Mouse (Mus musculus) heart, postnatal 4 days (tissue): ENCODE results near the gene Acbd6. TPM values are rescaled to one million over a fixed set of nuclear protein-coding genes. Genes with fewer than 3 reads are reported as not detected.

ENCODE experiments used
- DNase-seq: peaks from one replicate; pipeline ENCODE4 v3.0.0; 2021
- total RNA-seq, 2 experiments: library from RNA; stranded (reverse); gene quantifications; 2 replicates each; pipeline ENCODE4 v1.2.3; 2021

Gene Acbd6
- total RNA-seq, 2 experiments from 2014 or later = 66.1 to 67.6 TPM

DNA sequence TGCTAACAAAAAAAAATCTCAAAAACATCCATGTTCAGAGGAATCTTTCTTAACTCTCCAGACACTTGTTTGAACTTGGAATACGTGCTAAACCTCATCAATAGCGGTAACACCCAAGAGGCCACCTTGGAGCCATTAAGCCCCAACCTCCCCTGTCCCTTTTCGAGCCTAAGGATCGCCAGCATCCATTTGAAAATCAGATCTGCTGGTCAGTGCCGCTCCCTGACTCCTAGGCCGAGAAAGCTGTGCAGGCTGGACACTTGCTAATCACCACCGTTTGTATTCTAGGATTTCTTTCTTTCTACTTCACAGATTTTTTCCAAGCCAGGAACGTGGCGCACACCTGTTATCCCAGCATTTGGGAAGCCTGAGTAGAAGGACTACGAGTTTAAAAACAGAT is 169.9 kb downstream of the Acbd6 start:
- DNase-seq = no peak

DNA sequence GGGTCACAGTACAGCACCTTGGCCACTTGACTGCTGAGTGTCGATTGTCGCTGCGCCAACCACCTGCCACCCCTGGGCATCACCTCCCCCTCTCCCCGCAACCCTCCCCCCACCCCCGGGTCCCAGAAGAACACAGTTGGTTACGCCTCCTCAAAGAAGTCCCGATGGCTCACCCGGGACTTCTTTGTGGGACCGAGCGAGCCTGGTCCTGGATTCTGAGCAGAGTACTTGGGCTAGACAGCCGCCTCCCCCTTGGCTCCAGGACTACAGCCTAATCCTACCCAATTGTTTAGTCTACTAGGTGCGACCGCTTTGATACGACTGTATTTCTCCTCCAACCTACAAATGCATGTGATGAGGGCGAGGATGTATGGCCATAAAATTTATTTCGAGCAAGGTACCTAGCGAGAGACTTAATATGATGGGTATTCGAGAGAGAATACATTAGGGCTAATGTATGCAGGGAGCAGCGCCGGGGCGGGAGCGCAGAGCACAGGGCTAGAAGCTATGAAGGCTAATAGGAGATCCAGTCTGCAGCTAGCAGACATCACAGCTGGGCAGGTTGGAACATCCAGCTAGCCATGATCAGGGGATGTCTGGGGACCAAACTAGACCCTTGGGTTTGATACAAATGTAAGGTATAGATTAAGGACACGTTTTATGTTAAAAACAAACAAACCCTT is 171.3 kb downstream of the Acbd6 start:
- DNase-seq = no peak

DNA sequence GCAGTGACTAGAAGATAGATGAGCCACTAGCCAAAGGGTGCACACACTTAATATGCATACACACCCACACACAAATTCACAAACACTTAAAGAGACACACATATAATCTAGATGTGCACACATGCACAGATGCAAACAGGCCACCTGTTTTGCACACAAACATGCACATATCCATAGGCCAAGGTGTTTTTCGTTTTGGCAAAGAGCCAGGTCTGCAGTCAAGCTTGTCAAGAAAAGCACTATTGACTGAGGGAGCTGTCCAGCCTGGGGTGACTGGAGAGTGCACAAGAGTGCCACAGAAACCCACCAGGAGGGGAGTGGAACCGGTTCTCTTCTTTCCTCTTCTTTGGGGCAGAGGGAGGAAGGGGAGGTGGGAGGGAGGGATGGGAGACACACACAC is 173.2 kb downstream of the Acbd6 start:
- DNase-seq = no peak

DNA sequence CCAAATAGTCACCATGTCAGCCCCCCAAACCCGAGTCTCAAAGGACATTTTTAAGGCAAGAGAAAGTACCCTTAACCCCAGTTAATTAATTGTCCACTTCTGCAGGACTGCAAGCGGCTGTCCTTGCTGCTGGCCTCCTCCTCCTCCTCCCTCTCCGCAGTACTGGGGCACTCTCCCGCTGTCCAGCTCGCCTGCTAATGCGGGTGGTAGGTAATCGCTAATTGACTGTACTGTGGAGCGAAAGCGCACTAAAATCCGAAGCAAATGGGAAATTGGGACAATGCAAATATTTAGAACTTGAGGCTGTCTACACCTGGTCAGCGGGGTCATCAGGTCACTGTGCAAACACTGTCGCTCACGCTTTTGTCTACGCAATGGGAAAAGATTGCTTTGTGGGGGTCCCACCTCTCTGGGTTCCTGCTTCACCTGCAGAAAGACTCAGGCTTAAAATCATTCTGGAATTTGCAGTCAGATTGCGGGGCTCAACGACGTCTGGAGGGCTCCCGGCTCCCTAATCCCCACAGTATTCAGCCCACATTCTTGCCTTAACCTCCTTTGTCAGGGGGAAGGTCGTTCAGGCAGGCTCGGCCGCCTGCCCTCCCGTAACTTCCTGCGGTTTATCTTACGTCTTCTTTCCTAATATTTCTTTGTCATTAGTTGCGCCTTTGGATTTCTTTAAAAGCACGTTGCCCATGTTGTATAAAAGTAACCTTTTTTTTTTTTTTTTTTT is 178.3 kb downstream of the Acbd6 start:
- DNase-seq = no peak

DNA sequence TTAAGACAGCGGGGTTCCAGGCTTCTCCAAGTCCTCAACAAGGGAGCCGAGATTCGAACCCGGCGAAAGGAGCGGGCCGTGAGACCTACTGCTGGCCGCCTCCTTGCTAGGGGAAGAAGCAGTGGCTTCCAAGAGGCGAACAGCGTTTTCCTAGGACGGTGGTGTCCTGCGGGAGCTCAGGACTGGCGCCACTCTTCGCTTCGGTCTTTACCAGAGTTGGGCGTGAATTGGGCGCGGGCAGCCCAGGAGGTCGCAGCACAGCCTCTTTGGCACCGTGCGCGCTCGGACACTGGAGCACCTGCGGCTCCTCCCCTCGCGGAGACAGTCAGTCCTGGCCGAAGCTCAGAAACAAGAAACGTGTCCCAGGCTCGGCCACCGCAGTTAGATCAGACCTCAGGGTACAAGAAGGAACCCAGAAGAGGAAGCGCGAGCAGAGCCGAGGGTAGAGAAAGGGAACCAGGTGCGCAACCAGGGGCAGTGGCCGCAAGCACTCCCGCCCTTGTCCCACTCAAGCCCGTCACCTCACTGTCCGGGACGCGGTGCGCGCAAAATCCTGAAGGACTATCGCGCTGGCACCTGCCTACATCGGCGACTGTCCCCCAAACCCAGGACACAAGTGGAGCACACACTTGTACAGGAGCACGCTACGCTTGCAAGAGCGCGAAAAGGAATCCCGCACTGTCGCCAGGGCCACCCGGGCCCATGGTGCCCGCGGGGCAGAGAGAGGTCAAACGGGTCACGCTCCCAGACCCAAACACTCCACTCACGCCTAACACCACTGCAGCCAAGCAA is 179.3 kb downstream of the Acbd6 start:
- DNase-seq = no peak

DNA sequence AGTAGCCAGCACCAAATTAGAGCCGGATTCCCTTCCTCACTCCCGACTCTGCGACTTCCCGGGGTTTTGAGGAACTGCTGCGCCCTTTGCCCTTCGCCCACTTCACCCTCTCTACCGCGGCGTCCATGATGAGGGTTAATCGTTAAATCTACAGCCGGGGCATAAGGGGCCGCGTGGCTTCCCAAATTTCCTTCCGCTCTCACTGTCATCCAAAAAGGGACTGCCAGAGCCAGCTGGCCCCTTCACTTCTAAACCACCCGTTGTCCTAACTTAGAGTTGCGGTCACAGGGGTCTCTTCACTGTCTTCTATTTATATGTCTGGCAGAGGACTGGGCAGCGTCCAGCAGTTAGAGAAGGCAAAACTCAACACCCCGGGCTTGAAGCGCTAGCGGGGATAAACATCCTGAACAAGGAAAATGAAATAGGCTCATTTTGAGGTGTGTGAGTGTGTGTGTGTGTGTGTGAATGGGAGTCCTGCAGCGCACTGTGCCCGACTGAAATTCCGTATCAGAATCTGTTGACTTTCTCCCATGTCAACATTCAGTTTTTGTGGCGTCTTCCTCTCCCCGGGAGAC is 180.0 kb downstream of the Acbd6 start:
- DNase-seq = no peak

Other genes with a start within 250 kb of the Acbd6 start
- 10 to 100 TPM; 40.4 to 40.7 TPM for gene Xpr1, start 140.7 kb upstream of the Acbd6 start, total RNA-seq
- not detected for gene Lhx4, start 193.6 kb downstream of the Acbd6 start, total RNA-seq